Mouse (Mus musculus) cortical plate, adult 2 months (tissue): Measurements from ENCODE around the gene Utp14b.

Experiments
- CTCF ChIP-seq: fragments of 200-500 bp; IDR thresholded peaks from 2 replicates; pipeline ENCODE4 v1.5.1; 2011; ENCODE audit warnings: mild to moderate bottlenecking, control low read depth, low read length; ENCODE audit not compliant: insufficient read depth; ENCODE audit errors: extremely low read depth
- POLR2A ChIP-seq: fragments of 200-500 bp; IDR thresholded peaks from 2 replicates; pipeline ENCODE4 v1.6.1; 2011; ENCODE audit warnings: mild to moderate bottlenecking, low read length, control low read depth; ENCODE audit not compliant: insufficient read depth; ENCODE audit errors: extremely low read depth

GRCm38 (mm10) chr1:78624352-78624751 is 33.5 kb upstream of the Utp14b start:
- no peak for TF ChIP-seq CTCF
- TF ChIP-seq POLR2A: no peak
